Mouse (Mus musculus) heart, adult 2 months (tissue): Measurements from ENCODE around the gene Cers2.

Experiments used
- CTCF ChIP-seq: fragments of 200-600 bp; IDR thresholded peaks from 2 replicates; pipeline ENCODE4 v1.8.1; 2022; ENCODE audit warnings: antibody characterized with exemption, mild to moderate bottlenecking, moderate library complexity
- POLR2A ChIP-seq: fragments of 200-500 bp; IDR thresholded peaks from 2 replicates; pipeline ENCODE4 v1.6.1; 2011; ENCODE audit warnings: mild to moderate bottlenecking, low read depth, low read length, control low read depth; ENCODE audit not compliant: insufficient read depth

GRCm38 (mm10) chr3:95289419-95289818 is 25.2 kb upstream of the Cers2 start:
- TF ChIP-seq POLR2A: no peak
- no peak for TF ChIP-seq CTCF
